Mouse (Mus musculus) urinary bladder, postnatal 25 days (tissue): Measurements from ENCODE around the gene Adamts4.
"Not testable (repeated sequence)": the region's sequence is repeated elsewhere in the genome, so short reads cannot be mapped to it uniquely, and the experiment has no call there.

Experiments used
- DNase-seq: peaks from one replicate; pipeline ENCODE4 v3.0.0; 2022; ENCODE audit warnings: low spot score

The Adamts4 gene

GRCm38 (mm10) chr1:171231844-171232243 is 18.4 kb upstream of the Adamts4 start:
- DNase-seq: no peak

- no peak for DNase-seq
Measured at GRCm38 (mm10) chr1:171232348-171232747, 17.9 kb upstream of the Adamts4 start.

- no peak for DNase-seq
Measured at GRCm38 (mm10) chr1:171232800-171233730, 17.2 kb upstream of the Adamts4 start.

- DNase-seq: no peak
Measured at GRCm38 (mm10) chr1:171234126-171234525, 16.1 kb upstream of the Adamts4 start, which contains the start of gene Fcer1g. Gene Fcer1g (minus strand): TSS chr1:171234365.

- no peak for DNase-seq
Measured at GRCm38 (mm10) chr1:171234538-171234937, 15.7 kb upstream of the Adamts4 start.

- no peak for DNase-seq
Measured at GRCm38 (mm10) chr1:171235791-171236190, 14.4 kb upstream of the Adamts4 start.

- DNase-seq: no peak
Measured at GRCm38 (mm10) chr1:171237438-171237837, 12.8 kb upstream of the Adamts4 start.

- peak; percentile 55 for DNase-seq
Measured at GRCm38 (mm10) chr1:171238463-171238862, 11.8 kb upstream of the Adamts4 start.

- DNase-seq: no peak
Measured at GRCm38 (mm10) chr1:171239992-171240744, 10.1 kb upstream of the Adamts4 start.

- no peak for DNase-seq
Measured at GRCm38 (mm10) chr1:171240911-171241310, 9.3 kb upstream of the Adamts4 start.

GRCm38 (mm10) chr1:171241952-171242351 is 8.3 kb upstream of the Adamts4 start:
- not testable (repeated sequence) for DNase-seq

- no peak for DNase-seq
Measured at GRCm38 (mm10) chr1:171245353-171245752, 4.9 kb upstream of the Adamts4 start.

- DNase-seq: peak; percentile 92
Measured at GRCm38 (mm10) chr1:171246709-171247452, 3.3 kb upstream of the Adamts4 start.

- no peak for DNase-seq
Measured at GRCm38 (mm10) chr1:171247453-171247841, 2.8 kb upstream of the Adamts4 start.

- no peak for DNase-seq
Measured at GRCm38 (mm10) chr1:171247916-171248315, 2.3 kb upstream of the Adamts4 start.

GRCm38 (mm10) chr1:171248386-171249226 is 1.6 kb upstream of the Adamts4 start:
- DNase-seq: no peak

- no peak for DNase-seq
Measured at GRCm38 (mm10) chr1:171250680-171251593, 716 bp downstream of the Adamts4 start, which contains the start of gene Ndufs2. Gene Ndufs2 (minus strand): TSS chr1:171251388.

GRCm38 (mm10) chr1:171251594-171252324 is 1.5 kb downstream of the Adamts4 start:
- DNase-seq: no peak

- no peak for DNase-seq
Measured at GRCm38 (mm10) chr1:171252415-171252814, 2.2 kb downstream of the Adamts4 start.
